Mouse (Mus musculus) liver, embryonic 16.5 days (tissue): ENCODE results near the gene C130032M10Rik. TPM values are rescaled to one million over a fixed set of nuclear protein-coding genes. Genes with fewer than 3 reads are reported as not detected.

ENCODE experiments used
- ATAC-seq: fragments of 200-750 bp; cut with Nextera tagmentation; 2 replicates; pipeline ENCODE4 v1.8.0; 2017; ENCODE audit warnings: low read depth, mild to moderate bottlenecking, moderate number of reproducible peaks, moderate library complexity
- H3K27ac ChIP-seq: fragments of 300-500 bp; sonication (generic); 2 replicates; pipeline ENCODE4 v1.5.1; 2014; ENCODE audit warnings: mild to moderate bottlenecking, low read length
- H3K27me3 ChIP-seq: fragments of 300-500 bp; sonication (generic); 2 replicates; pipeline ENCODE4 v1.6.1; 2014; ENCODE audit warnings: low read depth, low read length, mixed read lengths; ENCODE audit not compliant: control insufficient read depth, insufficient read depth
- H3K36me3 ChIP-seq: fragments of 300-500 bp; sonication (generic); 2 replicates; pipeline ENCODE4 v1.6.1; 2014; ENCODE audit warnings: mild to moderate bottlenecking; ENCODE audit not compliant: control insufficient read depth, insufficient read depth
- H3K4me1 ChIP-seq: fragments of 300-500 bp; sonication (generic); 2 replicates; pipeline ENCODE4 v1.6.1; 2014; ENCODE audit warnings: low read depth, low read length, mixed read lengths; ENCODE audit not compliant: control insufficient read depth
- H3K4me2 ChIP-seq: fragments of 300-500 bp; sonication (generic); 2 replicates; pipeline ENCODE4 v1.6.1; 2014; ENCODE audit warnings: low read depth, low read length, mixed read lengths
- H3K4me3 ChIP-seq: fragments of 300-500 bp; sonication (generic); 2 replicates; pipeline ENCODE4 v1.5.1; 2014; ENCODE audit warnings: low read depth, mild to moderate bottlenecking, low read length
- H3K9ac ChIP-seq: fragments of 300-500 bp; sonication (generic); 2 replicates; pipeline ENCODE4 v1.6.1; 2014; ENCODE audit warnings: low read depth, low read length
- H3K9me3 ChIP-seq: fragments of 300-500 bp; sonication (generic); replicated peaks from 2 replicates; pipeline ENCODE4 v1.6.1; 2016; ENCODE audit warnings: low read length; ENCODE audit not compliant: control insufficient read depth
- WGBS: fragments of 180-500 bp; shearing (Covaris S2); extraction: QIAGEN DNeasy Blood & Tissue Kit; methylation state at CpG from one replicate; pipeline ENCODE4 v1.1.7; 2014; ENCODE audit not compliant: insufficient replicate concordance; 5-methylcytosine and 5-hydroxymethylcytosine counted together
- polyA plus RNA-seq: library from polyadenylated mRNA; unstranded; fragments of >200 nt; fragmentation: Nextera tagmentation; extraction: Ambion mirVana; gene quantifications from 2 replicates; pipeline ENCODE4 v1.2.1, GENCODE M21; 2015

The C130032M10Rik gene
- polyA plus RNA-seq, 1 experiment from 2014 or later, result not detected

DNA sequence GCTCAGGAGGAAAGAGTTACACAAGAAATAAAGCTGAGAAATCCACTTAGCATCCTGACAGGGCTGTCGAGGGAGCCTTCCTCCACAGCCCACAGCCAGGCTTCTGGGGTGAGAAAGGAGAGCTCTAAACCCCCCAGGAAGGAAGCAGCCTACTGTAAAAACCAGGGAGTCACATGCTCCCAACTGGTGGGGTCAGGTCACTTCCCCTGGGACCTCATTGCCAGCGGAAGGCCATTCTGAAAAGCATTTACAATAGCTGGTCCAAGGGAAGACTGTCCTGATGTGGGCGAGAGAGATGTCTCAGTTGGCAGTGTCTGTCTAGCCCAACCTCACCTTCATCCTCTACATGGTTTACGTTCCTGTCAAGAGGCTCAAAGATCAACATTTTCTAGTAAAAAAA lies 33.0 kb downstream of the C130032M10Rik start:
- H3K9me3 ChIP-seq, result no peaks in the 10 kb centered on the region
- H3K27me3 ChIP-seq, result no peaks in the 10 kb centered on the region
- no peak overlapping the region for H3K9ac ChIP-seq
- 40% methylated on average over 4 of the region's 4 CpGs for WGBS
- H3K27ac ChIP-seq, result peak overlapping the region; percentile 34
- no peak overlapping the region for H3K4me2 ChIP-seq
- peaks cover 14% of the 10 kb centered on the region for H3K4me1 ChIP-seq
- no peak overlapping the region for H3K4me3 ChIP-seq
- no peaks in the 10 kb centered on the region for H3K36me3 ChIP-seq
- ATAC-seq, result peak; percentile 15; the same call in 1 of the 2 replicates

DNA sequence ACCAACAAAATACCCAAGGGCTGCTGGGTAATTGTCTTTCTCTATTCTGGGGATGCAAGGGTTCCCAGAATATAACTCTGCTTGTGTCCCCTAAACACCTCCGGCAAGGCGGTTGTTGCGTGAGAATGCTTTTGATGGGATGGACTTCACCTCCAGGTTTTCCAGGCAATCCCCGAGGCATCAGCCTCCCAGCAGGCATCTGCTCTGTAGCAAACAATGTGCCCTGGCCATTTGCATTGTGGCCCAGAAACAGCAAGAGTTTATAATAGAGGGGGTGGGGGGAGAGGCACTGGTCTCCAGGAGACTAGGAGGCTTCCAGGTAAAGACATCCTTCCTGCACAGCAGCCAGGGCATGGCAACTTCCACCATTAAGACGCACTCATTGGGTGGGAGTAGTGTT lies 33.6 kb downstream of the C130032M10Rik start:
- no peak overlapping the region for H3K4me3 ChIP-seq
- H3K4me1 ChIP-seq, result peaks cover 13% of the 10 kb centered on the region
- peak overlapping the region; percentile 33; the same call in 1 of the 2 replicates for H3K27ac ChIP-seq
- no peaks in the 10 kb centered on the region for H3K9me3 ChIP-seq
- no peaks in the 10 kb centered on the region for H3K27me3 ChIP-seq
- 57% methylated on average over 5 of the region's 5 CpGs for WGBS
- no peak overlapping the region for H3K9ac ChIP-seq
- ATAC-seq, result no peak
- H3K4me2 ChIP-seq, result no peak overlapping the region
- no peaks in the 10 kb centered on the region for H3K36me3 ChIP-seq

DNA sequence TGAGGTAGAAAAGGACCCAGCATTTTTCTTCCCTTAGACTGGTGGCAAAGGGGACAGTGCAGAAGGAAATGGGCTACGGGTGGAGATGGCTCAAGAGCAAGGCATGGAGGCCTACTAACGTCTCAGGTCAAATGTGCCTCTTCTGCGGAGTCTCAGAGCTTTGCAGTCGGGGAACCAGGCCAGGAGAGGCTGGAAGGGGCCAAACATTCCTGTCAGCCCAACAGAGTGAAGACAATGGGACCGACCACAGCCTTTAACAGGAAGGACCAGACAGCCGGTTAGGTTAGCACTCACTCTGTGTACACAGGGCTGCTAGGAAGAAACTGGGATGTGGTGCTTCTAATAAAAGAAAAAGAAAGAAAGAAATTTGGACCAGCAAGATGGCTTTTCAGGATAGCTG lies 34.5 kb downstream of the C130032M10Rik start:
- Histone ChIP-seq H3K4me1 (peaks cover 7% of the 10 kb centered on the region), H3K36me3 (no peaks in the 10 kb centered on the region), H3K9ac (no peak overlapping the region), H3K9me3 (no peaks in the 10 kb centered on the region), H3K4me2 (no peak overlapping the region), H3K27ac (no peak overlapping the region), H3K27me3 (no peaks in the 10 kb centered on the region), H3K4me3 (no peak overlapping the region)
- 43% methylated on average over 6 of the region's 6 CpGs for WGBS
- ATAC-seq, result no peak

DNA sequence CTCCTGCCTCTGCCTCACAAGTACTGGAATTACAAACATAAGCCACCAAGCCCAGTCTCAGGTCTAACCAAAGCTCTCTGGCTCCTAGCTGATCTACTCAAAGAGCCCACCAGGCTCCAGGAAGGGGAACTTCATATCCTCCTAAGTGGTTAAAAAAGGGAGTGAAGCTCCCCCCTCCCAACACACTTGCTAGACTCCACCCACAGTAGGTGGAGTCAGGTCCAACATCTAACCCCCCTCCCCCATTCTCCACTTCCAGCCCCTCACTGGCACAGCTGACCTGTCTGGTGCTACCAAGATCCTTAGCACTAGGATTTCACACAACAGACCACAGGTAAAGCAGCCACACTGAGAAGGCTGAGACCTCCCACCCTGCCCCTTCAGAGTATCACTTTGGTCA lies 38.3 kb downstream of the C130032M10Rik start:
- Histone ChIP-seq H3K4me3 (no peak overlapping the region), H3K9ac (no peak overlapping the region), H3K27ac (peak overlapping the region; percentile 76), H3K36me3 (no peaks in the 10 kb centered on the region), H3K9me3 (no peaks in the 10 kb centered on the region), H3K4me1 (peaks cover 3% of the 10 kb centered on the region; the same call in 1 of the 2 replicates), H3K27me3 (no peaks in the 10 kb centered on the region; the same call in 1 of the 2 replicates), H3K4me2 (no peak overlapping the region)
- ATAC-seq, result no peak

DNA sequence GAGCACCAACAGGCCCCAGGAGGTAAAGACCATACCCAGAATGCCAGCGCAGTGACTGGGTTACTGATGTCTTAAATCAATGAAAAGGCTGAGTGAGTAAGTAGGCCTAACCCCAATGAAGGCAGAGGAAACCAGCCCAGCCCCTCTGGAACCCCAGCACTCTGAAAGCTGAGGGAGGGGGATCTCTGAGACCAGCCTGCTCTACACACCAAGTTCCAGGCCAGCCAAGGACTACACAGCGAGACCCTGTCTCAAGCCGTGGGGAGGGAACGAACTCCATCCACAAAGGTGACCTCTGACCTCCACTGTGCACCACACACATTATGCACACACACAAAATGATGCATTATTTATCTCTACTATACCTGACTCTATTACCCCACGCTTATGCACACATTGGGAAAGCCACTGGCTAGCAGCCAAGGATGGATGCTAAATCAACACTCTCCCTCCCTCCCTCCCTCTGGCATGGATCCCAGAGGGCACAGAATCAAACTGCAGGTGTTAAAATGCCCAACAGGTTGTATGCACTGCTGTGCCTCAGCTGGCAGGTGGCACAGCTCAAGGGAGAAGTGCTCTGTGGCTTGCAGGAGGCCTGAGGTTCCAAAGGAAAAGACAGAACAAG lies 39.0 kb downstream of the C130032M10Rik start:
- Histone ChIP-seq H3K4me2 (no peak overlapping the region), H3K9me3 (no peaks in the 10 kb centered on the region), H3K9ac (no peak overlapping the region), H3K36me3 (no peaks in the 10 kb centered on the region), H3K27ac (peak overlapping the region; percentile 76), H3K4me1 (peaks cover 3% of the 10 kb centered on the region; the same call in 1 of the 2 replicates), H3K27me3 (peaks cover 3% of the 10 kb centered on the region), H3K4me3 (no peak overlapping the region)
- 57% methylated on average over 5 of the region's 5 CpGs for WGBS
- ATAC-seq, result peak; percentile 85

DNA sequence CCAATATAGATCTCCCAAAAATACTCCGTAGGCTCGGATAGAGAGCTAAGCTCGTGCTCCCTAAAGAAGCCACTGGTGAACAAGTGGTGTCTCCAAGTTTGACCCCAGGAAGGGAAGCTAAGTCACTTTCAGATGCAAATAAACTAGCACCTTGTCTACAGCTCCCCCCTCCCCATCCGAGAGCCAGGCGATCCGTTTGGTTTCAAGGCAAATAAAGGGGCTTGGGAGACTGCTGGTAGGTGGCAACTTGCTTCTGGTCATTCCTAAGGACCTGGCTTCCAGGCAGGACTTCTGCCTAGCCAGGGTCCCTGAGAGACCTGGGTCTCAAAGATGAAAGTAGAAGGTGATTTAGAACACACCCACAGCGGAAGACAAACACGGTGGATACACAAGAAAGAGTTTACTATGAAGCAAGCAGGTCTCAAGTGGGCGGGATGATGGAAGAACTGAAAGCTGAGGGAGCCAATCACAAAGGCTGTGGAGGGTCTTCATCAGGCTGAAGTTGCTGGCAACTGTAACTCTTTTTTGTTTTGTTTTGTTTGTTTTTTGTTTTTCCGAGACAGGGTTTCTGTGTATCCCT lies 40.9 kb downstream of the C130032M10Rik start:
- Histone ChIP-seq H3K27me3 (peaks cover 20% of the 10 kb centered on the region), H3K9me3 (no peaks in the 10 kb centered on the region), H3K4me3 (peak overlapping the region; percentile 14; the same call in 1 of the 2 replicates), H3K27ac (peak overlapping the region; percentile 67), H3K9ac (no peak overlapping the region), H3K4me1 (peaks cover 3% of the 10 kb centered on the region; the same call in 1 of the 2 replicates), H3K36me3 (no peaks in the 10 kb centered on the region), H3K4me2 (peak overlapping the region; percentile 49)
- ATAC-seq, result no peak
- WGBS, result 52% methylated on average over 10 of the region's 10 CpGs

DNA sequence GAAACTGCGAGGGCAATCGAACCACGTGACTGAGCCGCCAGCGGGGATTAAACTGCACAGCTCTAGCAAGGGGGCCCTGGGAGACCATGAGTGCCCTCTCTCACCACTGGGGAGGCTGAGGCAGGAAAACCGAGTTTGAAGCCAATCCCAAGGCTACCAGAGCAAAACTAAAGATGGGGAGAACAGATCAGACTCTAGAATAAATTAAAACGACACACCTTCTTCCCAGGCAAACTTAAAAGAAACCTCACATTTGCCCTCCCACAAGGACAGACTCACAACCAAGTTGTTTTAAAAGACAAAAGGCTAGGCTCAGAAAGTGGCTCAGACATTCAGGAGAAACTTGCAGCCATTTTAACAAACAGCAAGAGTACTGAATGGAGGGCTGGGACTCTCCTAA lies 41.6 kb downstream of the C130032M10Rik start:
- Histone ChIP-seq H3K27me3 (peaks cover 27% of the 10 kb centered on the region), H3K27ac (peak overlapping the region; percentile 41), H3K4me1 (peaks cover 3% of the 10 kb centered on the region; the same call in 1 of the 2 replicates), H3K36me3 (no peaks in the 10 kb centered on the region), H3K9ac (no peak overlapping the region), H3K4me2 (0 out of 2 replicates have a peak overlapping the region, but pooled peaks have one; percentile 49), H3K4me3 (no peak overlapping the region), H3K9me3 (no peaks in the 10 kb centered on the region)
- 0 out of 2 replicates have a peak, but pooled peaks have one; percentile 19 for ATAC-seq
- 30% methylated on average over 7 of the region's 7 CpGs for WGBS

DNA sequence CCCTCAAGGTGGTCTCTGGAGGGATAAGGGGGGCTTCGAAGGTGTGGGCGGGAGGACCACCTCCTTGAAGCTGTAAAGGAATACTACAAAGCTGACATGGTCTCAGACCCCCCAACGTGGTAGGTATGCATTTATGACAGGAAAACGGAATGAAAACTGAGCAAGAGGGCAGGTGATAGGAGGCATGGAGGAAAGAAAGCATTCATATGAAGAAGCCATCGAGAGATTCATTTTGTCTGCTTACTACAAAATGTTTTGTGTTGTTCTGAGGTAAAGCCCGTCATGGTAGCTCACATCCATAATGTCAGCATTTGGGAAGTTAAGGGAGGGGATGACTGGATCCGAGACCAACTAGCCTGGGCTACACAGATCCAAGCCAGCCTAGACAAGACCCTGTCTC lies 44.6 kb downstream of the C130032M10Rik start:
- Histone ChIP-seq H3K4me1 (peaks cover 3% of the 10 kb centered on the region), H3K4me2 (peak overlapping the region; percentile 55), H3K9me3 (no peaks in the 10 kb centered on the region), H3K9ac (no peak overlapping the region; the same call in 1 of the 2 replicates), H3K27me3 (peaks cover 58% of the 10 kb centered on the region), H3K4me3 (no peak overlapping the region), H3K27ac (no peak overlapping the region), H3K36me3 (no peaks in the 10 kb centered on the region)
- ATAC-seq, result no peak
- 20% methylated on average over 7 of the region's 7 CpGs for WGBS
